Mouse (Mus musculus): ENCODE data around the gene Bace1. TPM values are rescaled to one million over a fixed set of nuclear protein-coding genes. Genes with fewer than 3 reads are reported as not detected.

The Bace1 gene
- total and polyA plus RNA-seq, 3 experiments, result 0.07 to 0.22 TPM; not detected in 1

DNA sequence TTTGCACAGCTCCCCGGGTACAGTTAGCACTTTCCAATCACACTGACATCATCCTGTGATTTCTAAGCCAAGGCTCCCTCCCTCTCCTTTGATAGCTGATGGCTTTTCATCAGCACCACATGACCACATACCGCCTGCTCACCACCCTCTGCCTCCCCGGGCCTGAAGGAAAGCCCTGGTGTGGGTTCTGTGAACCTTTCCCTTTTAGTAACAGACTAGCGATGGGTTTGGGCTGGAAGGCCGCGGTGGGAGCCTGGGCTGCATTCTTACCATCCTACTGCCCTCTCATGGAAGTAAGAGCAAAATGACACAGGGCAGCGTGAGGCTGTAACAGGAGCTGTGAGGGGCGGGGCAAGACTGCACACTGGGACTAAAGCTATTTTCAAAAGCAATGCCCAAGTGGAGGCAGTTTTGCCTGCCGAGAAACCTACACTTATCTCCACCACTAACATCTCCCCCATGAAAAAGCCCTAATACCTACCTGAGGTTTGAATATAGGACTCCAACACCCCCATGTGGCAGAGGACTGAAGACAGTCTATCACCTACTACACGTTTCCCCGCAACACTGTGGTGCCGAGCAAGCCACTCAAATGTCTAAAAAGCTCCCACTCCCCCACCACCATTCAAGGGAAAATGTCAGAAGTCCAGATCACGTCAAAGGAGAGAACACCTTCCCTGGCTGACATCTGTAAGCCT, 39.8 kb upstream of the Bace1 start:
- TF ChIP-seq CTCF (IDR thresholded peaks at IDR 0.05; ENCODE audit: low read depth, low read length) (no peak), GATA2 (IDR thresholded peaks at IDR 0.05; ENCODE audit: borderline replicate concordance, low read depth, low read length) (no peak), TAL1 (conservative IDR thresholded peaks at IDR 0.05; ENCODE audit: low read depth, low read length) (no peak), GATA1 (IDR thresholded peaks at IDR 0.05; ENCODE audit: borderline replicate concordance, low read length) (no peak), POLR2AphosphoS5 (IDR thresholded peaks at IDR 0.05; ENCODE audit: insufficient replicate concordance, low read depth, low read length) (no peak)
- no peak for DNase-seq (ENCODE audit: low spot score)
- H3K4me1 ChIP-seq (ENCODE audit: insufficient read depth, low read depth, low read length), result peaks cover 89% of the 10 kb centered on the region
- H3K36me3 ChIP-seq (replicated peaks), result peaks cover 75% of the 10 kb centered on the region
- no peak overlapping the region; the same call in 1 of the 2 replicates for H3K4me3 ChIP-seq (ENCODE audit: low read depth, low read length)
- no peak for ATAC-seq (ENCODE audit: extremely low read depth, insufficient number of reproducible peaks, low FRiP score, poor library complexity, severe bottlenecking)
- H3K9me3 ChIP-seq (replicated peaks), result no peaks in the 10 kb centered on the region
- H3K27me3 ChIP-seq (ENCODE audit: insufficient read depth, low read length), result no peaks in the 10 kb centered on the region

DNA sequence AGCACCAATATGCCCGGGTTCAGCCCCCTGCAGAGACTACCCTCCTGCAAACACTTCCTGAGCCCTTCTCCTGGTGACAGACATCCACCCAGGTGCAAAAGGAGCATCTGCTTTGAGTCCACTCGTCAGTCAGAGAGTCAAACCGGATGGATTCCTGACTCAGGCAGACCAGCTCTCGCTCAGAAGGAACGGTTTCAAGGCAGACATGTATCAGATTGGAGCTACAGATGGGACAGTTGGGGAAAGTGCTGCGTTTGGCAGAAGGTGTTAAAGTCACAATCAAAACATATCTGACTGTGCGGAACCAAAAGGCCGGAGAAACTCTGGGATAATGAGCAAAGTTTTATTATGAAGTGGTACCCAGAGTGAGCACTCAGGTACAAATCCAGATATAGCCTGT, 39.0 kb upstream of the Bace1 start:
- no peak for ATAC-seq (ENCODE audit: extremely low read depth, insufficient number of reproducible peaks, low FRiP score, poor library complexity, severe bottlenecking)
- no peak overlapping the region; the same call in 1 of the 2 replicates for H3K4me3 ChIP-seq (ENCODE audit: low read depth, low read length)
- no peak for DNase-seq (ENCODE audit: low spot score)
- peaks cover 93% of the 10 kb centered on the region for H3K4me1 ChIP-seq (ENCODE audit: insufficient read depth, low read depth, low read length)
- 0 out of 2 replicates have a peak, but pooled peaks cover 3% of the 10 kb centered on the region for H3K9me3 ChIP-seq (replicated peaks)
- H3K27me3 ChIP-seq (ENCODE audit: insufficient read depth, low read length), result no peaks in the 10 kb centered on the region
- peaks cover 69% of the 10 kb centered on the region for H3K36me3 ChIP-seq (replicated peaks)
- TF ChIP-seq TAL1 (conservative IDR thresholded peaks at IDR 0.05; ENCODE audit: low read depth, low read length) (no peak), POLR2AphosphoS5 (IDR thresholded peaks at IDR 0.05; ENCODE audit: insufficient replicate concordance, low read depth, low read length) (no peak), GATA2 (IDR thresholded peaks at IDR 0.05; ENCODE audit: borderline replicate concordance, low read depth, low read length) (no peak), CTCF (IDR thresholded peaks at IDR 0.05; ENCODE audit: low read depth, low read length) (no peak), GATA1 (IDR thresholded peaks at IDR 0.05; ENCODE audit: borderline replicate concordance, low read length) (no peak)

DNA sequence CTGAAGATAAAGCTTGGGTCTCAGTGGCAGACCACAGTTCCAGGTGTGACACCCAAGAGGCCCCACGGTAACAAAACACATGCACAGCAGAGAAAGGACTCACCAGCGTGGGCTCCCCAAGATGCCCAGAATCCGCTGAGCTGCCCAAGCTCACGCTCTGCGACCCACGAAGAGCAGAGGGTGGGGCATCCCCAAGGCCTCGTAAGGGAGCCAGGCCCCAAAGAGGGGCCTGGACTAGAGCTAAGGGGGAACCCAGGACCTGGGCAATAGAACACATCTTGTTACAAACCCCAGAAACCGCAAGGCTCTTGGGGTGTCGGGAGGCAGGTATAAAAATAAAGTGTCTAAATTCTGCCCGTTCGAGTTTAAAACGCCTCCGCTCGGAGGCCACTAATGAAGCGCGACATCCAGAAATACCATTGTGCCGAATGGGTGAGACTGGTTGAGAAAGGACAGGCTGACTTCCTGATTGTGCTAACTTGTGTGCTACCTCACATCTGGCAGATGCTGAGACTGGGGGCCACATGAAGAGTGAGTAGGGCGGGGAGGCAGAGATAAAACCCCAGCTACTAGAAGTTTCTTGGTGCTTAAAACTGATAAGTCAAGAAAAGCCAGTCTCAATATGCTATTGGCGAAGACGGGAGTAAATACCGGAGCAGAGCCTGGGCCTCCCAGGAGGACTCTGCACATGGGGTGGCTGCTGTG, 35.2 kb upstream of the Bace1 start:
- H3K4me1 ChIP-seq (ENCODE audit: insufficient read depth, low read depth, low read length), result peaks cover 90% of the 10 kb centered on the region
- peak overlapping the region; percentile 68; the same call in 1 of the 2 replicates for H3K4me3 ChIP-seq (ENCODE audit: low read depth, low read length)
- no peaks in the 10 kb centered on the region for H3K27me3 ChIP-seq (ENCODE audit: insufficient read depth, low read length)
- DNase-seq (ENCODE audit: low spot score) (peak; percentile 88), ATAC-seq (ENCODE audit: extremely low read depth, insufficient number of reproducible peaks, low FRiP score, poor library complexity, severe bottlenecking) (peak; percentile 91)
- H3K36me3 ChIP-seq (replicated peaks), result peaks cover 79% of the 10 kb centered on the region
- TF ChIP-seq GATA1 (IDR thresholded peaks at IDR 0.05; ENCODE audit: borderline replicate concordance, low read length), result no peak
- TF ChIP-seq TAL1 (conservative IDR thresholded peaks at IDR 0.05; ENCODE audit: low read depth, low read length), result peak; percentile 89
- TF ChIP-seq CTCF (IDR thresholded peaks at IDR 0.05; ENCODE audit: low read depth, low read length), result no peak
- H3K9me3 ChIP-seq (replicated peaks), result 0 out of 2 replicates have a peak, but pooled peaks cover 4% of the 10 kb centered on the region

DNA sequence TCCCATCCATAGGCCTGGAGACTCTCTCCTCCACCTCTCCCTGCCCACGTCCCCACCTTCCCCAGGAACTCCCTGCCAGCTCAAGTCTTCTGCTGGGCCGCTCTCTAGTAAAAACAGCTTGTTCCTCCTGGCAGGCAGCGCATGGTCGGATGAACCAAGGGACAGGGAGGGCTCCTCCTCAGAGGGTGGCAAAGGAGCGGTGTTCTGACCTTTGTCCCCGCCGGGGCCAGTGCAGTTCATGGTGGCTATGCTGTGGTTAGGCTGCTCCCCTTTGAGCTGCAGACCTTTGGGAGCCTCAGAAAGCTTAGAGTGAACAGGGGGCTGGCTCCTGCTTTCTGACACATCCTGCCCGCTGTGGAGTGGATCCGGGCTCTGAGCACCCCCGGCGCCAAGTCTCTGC, 31.5 kb upstream of the Bace1 start:
- Histone ChIP-seq H3K9me3 (replicated peaks) (0 out of 2 replicates have a peak, but pooled peaks cover 4% of the 10 kb centered on the region), H3K27me3 (ENCODE audit: insufficient read depth, low read length) (no peaks in the 10 kb centered on the region), H3K36me3 (replicated peaks) (peaks cover 64% of the 10 kb centered on the region), H3K4me3 (ENCODE audit: low read depth, low read length) (no peak overlapping the region), H3K4me1 (ENCODE audit: insufficient read depth, low read depth, low read length) (peaks cover 71% of the 10 kb centered on the region)
- no peak for DNase-seq (ENCODE audit: low spot score)
- no peak for ATAC-seq (ENCODE audit: extremely low read depth, insufficient number of reproducible peaks, low FRiP score, poor library complexity, severe bottlenecking)
- no peak for TF ChIP-seq GATA2 (IDR thresholded peaks at IDR 0.05; ENCODE audit: borderline replicate concordance, low read depth, low read length)
- no peak for TF ChIP-seq TAL1 (conservative IDR thresholded peaks at IDR 0.05; ENCODE audit: low read depth, low read length)
- TF ChIP-seq GATA1 (IDR thresholded peaks at IDR 0.05; ENCODE audit: borderline replicate concordance, low read length), result no peak
- no peak for TF ChIP-seq POLR2AphosphoS5 (IDR thresholded peaks at IDR 0.05; ENCODE audit: insufficient replicate concordance, low read depth, low read length)
- TF ChIP-seq CTCF (IDR thresholded peaks at IDR 0.05; ENCODE audit: low read depth, low read length), result no peak

DNA sequence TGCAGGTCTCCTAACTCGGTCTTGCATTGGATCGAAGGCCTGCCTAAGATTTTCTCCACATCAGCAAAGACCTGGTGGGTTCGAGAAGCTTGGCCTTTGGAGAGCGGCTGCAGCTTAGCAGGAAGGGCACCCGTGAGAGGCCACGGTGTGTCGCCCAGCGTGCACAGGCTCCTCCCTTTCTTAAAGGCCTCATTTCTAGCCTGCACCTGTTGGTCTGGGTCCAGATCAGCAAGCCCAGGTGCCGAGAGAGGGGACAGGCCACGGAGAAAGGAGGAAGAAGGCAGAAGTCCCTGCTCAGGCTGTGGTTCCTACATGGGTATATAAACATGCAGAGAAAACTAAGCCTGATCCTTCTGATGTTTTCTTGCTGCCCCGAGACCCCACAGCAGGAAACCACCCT, 31.0 kb upstream of the Bace1 start:
- Histone ChIP-seq H3K27me3 (ENCODE audit: insufficient read depth, low read length) (no peaks in the 10 kb centered on the region), H3K4me1 (ENCODE audit: insufficient read depth, low read depth, low read length) (peaks cover 66% of the 10 kb centered on the region), H3K4me3 (ENCODE audit: low read depth, low read length) (no peak overlapping the region), H3K36me3 (replicated peaks) (peaks cover 62% of the 10 kb centered on the region), H3K9me3 (replicated peaks) (0 out of 2 replicates have a peak, but pooled peaks cover 4% of the 10 kb centered on the region)
- ATAC-seq (ENCODE audit: extremely low read depth, insufficient number of reproducible peaks, low FRiP score, poor library complexity, severe bottlenecking) (no peak), DNase-seq (ENCODE audit: low spot score) (no peak)
- no peak for TF ChIP-seq POLR2AphosphoS5 (IDR thresholded peaks at IDR 0.05; ENCODE audit: insufficient replicate concordance, low read depth, low read length)
- no peak for TF ChIP-seq GATA1 (IDR thresholded peaks at IDR 0.05; ENCODE audit: borderline replicate concordance, low read length)
- TF ChIP-seq TAL1 (conservative IDR thresholded peaks at IDR 0.05; ENCODE audit: low read depth, low read length), result no peak
- no peak for TF ChIP-seq GATA2 (IDR thresholded peaks at IDR 0.05; ENCODE audit: borderline replicate concordance, low read depth, low read length)

DNA sequence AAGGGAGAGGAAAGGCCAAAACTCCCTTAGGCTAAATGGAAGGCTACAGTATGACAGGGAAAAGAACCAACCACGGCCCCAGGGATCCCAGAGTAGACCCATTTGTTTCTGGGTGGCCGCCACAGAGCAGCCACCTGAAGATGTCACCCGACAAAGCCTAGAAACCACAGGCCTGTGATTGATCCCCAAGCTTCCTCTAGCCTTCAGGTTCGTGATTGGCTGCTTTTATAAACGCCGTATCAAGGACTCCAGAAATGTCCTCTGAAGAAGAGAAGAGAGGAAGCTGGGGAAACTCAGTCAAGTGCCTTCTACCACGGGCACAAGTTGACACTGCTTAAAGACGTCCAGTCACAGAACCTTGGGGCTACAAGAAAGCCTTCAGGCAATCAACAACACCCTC, 30.6 kb upstream of the Bace1 start:
- H3K4me1 ChIP-seq (ENCODE audit: insufficient read depth, low read depth, low read length), result peaks cover 62% of the 10 kb centered on the region
- no peaks in the 10 kb centered on the region for H3K27me3 ChIP-seq (ENCODE audit: insufficient read depth, low read length)
- no peak for DNase-seq (ENCODE audit: low spot score)
- ATAC-seq (ENCODE audit: extremely low read depth, insufficient number of reproducible peaks, low FRiP score, poor library complexity, severe bottlenecking), result no peak
- TF ChIP-seq TAL1 (conservative IDR thresholded peaks at IDR 0.05; ENCODE audit: low read depth, low read length) (no peak), CTCF (IDR thresholded peaks at IDR 0.05; ENCODE audit: low read depth, low read length) (no peak), POLR2AphosphoS5 (IDR thresholded peaks at IDR 0.05; ENCODE audit: insufficient replicate concordance, low read depth, low read length) (no peak), GATA2 (IDR thresholded peaks at IDR 0.05; ENCODE audit: borderline replicate concordance, low read depth, low read length) (no peak), GATA1 (IDR thresholded peaks at IDR 0.05; ENCODE audit: borderline replicate concordance, low read length) (no peak)
- 0 out of 2 replicates have a peak, but pooled peaks cover 4% of the 10 kb centered on the region for H3K9me3 ChIP-seq (replicated peaks)
- H3K36me3 ChIP-seq (replicated peaks), result peaks cover 65% of the 10 kb centered on the region
- no peak overlapping the region for H3K4me3 ChIP-seq (ENCODE audit: low read depth, low read length)
